Mouse (Mus musculus): ENCODE data around the gene Pnp.
"Not testable (repeated sequence)": the region's sequence is repeated elsewhere in the genome, so short reads cannot be mapped to it uniquely, and the experiment has no call there.

The Pnp gene

GRCm38 (mm10) chr14:50970822-50971221 is 39.9 kb downstream of the Pnp start:
- intact Hi-C loops (cut with DNase I) = no loop called here

GRCm38 (mm10) chr14:50973054-50973453 is 42.2 kb downstream of the Pnp start:
- intact Hi-C loops (cut with DNase I) = not testable (repeated sequence)

DNA sequence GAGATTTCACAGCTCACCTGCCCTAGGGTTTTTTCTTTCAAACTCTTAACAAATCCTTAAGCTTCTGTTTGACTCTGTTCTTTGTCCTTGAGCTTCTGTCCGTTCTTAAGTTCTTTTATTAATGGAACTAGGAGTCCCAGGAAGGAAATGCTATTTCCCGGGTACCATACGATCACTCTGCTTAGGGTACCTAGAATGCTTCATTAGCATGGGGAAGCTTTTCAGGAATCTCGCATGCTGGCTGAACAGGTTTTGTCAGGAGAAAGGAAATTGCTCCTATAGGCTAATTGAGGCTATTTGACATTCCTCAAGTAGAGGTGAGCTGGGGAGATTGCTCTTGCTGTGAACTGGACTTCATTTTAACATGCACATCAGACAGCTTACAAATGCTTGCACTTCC is 42.8 kb downstream of the Pnp start:
- intact Hi-C loops (cut with DNase I) = no loop called here

GRCm38 (mm10) chr14:50975001-50975400 is 44.1 kb downstream of the Pnp start:
- intact Hi-C loops (cut with DNase I) = loop anchor here (5.0 kb wide), 1 partner anchor 87 kb away; no protein-coding TSS in a partner anchor

- intact Hi-C loops (cut with DNase I) = loop anchor here (5.0 kb wide), 1 partner anchor 86 kb away; no protein-coding TSS in a partner anchor
Measured at GRCm38 (mm10) chr14:50976674-50977073, 45.8 kb downstream of the Pnp start.

- intact Hi-C loops (cut with DNase I) = loop anchor here (5.0 kb wide), 1 partner anchor 84 kb away; no protein-coding TSS in a partner anchor
Measured at GRCm38 (mm10) chr14:50978451-50978850, 47.6 kb downstream of the Pnp start.

DNA sequence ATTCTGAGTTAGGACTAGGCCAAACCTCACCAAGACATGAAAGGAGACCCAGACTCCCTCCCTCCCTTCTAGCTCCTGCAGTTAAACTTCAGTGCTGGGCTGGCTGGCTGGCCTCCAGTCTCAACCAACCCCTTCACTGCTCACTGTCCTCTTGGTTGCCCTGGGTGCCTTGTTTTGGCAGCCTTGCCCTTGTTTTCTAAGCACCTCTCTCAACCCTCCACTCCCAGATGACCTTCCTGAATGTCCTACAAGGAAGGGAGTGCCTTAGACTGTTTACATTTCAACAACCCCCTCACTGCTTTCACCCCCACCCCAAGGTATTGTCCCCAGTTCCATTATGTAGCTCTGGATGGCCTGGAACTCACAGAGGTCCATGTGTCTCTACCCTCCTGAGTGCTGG is 48.7 kb downstream of the Pnp start:
- intact Hi-C loops (cut with DNase I) = loop anchor here (5.0 kb wide), 1 partner anchor 83 kb away; no protein-coding TSS in a partner anchor

- intact Hi-C loops (cut with DNase I) = no loop called here
Measured at GRCm38 (mm10) chr14:50981207-50981606, 50.3 kb downstream of the Pnp start.

DNA sequence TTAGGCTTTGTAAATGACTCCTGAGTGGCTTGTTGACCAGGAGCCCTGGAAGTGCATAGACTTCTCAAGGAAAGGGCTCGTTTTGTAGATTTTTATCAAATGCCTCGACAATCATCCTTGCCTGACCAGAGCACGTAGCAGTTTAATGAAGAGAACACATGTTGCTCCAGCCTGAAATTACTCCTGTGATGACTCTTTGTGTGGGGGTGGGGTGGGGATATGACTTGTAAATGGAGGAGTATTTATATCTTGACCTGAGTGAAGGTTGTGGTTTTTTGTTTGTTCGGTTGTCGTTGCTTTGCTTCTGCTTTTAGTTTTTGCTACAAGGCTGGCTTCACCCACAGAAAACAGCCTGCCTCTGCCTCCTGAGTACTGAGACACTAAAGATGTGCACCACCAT is 51.0 kb downstream of the Pnp start:
- intact Hi-C loops (cut with DNase I) = no loop called here

- intact Hi-C loops (cut with DNase I) = no loop called here
Measured at GRCm38 (mm10) chr14:50987668-50988067, 56.8 kb downstream of the Pnp start.

GRCm38 (mm10) chr14:50991037-50991436 is 60.2 kb downstream of the Pnp start:
- intact Hi-C loops (cut with DNase I) = no loop called here

- intact Hi-C loops (cut with DNase I) = no loop called here
Measured at GRCm38 (mm10) chr14:50997088-50997487, 66.2 kb downstream of the Pnp start.

- intact Hi-C loops (cut with DNase I) = no loop called here
Measured at GRCm38 (mm10) chr14:50997999-50998666, 67.3 kb downstream of the Pnp start.

DNA sequence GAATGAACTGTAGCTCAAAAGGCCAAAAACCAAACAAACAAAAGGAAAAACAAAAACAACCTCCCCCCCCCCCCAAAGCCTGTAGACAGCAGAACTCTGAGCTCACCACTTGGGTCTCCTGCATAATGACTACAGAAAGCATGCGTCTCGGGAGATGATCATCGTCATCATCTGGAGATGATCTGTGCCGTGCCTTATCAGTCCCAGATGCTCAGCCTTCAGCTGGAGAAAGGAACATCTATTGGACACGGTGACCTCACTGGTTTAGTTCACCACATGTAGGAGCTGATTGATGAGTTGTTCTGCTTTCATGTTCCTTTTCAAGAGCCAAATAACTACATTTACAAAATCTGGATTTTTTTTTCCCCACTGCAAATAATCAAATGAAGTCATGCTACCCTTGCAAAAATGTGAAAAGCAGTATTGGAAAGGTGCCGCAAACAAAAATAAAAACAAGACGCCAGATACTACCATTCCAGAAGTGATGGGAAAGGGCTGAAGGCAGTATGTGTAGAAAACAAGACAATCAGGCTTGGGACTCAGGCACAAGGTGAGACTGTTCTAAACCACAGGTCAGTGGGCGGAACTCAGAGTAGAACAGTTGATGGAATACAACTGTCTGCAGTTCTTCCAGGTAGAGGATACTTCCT is 76.4 kb downstream of the Pnp start, which contains the start of gene Rnase10:
Gene Rnase10, plus strand, starts transcription at position 600 of the 650 bp plus-strand sequence.
- intact Hi-C loops (cut with DNase I) = no loop called here

- intact Hi-C loops (cut with DNase I) = no loop called here
Measured at GRCm38 (mm10) chr14:51007914-51008713, 77.2 kb downstream of the Pnp start.

DNA sequence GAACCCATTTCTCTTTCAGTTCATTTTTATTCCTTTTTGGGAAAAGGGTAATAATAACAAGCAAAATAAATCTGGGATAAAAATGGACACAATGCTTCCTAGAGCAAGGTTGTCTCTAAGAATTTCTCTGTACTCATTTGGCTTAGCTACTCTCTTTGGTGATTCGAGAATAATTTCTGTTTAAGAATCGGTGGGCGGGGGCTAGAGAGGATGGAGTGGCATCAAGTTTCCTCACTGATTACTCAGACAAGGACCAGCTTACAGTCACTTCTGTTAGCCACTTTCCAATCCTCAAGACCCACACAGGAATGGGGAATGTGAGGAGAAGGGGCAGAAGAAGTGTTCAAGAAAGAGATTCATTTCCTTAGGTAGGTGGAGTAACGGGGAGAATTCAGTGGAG is 77.9 kb downstream of the Pnp start:
- intact Hi-C loops (cut with DNase I) = no loop called here

GRCm38 (mm10) chr14:51009572-51009971 is 78.7 kb downstream of the Pnp start:
- intact Hi-C loops (cut with DNase I) = no loop called here

- intact Hi-C loops (cut with DNase I) = not testable (repeated sequence)
Measured at GRCm38 (mm10) chr14:51014724-51015123, 83.8 kb downstream of the Pnp start.

Measured in adrenal gland (tissue).